Mouse (Mus musculus) gonadal fat pad, adult 2 months (tissue): Measurements from ENCODE around the gene Sbno1. TPM values are rescaled to one million over a fixed set of nuclear protein-coding genes. Genes with fewer than 3 reads are reported as not detected.
"Not testable (repeated sequence)": the region's sequence is repeated elsewhere in the genome, so short reads cannot be mapped to it uniquely, and the experiment has no call there.

Experiments
- DNase-seq: peaks from one replicate; pipeline ENCODE4 v3.0.0-alpha.2; 2012; ENCODE audit warnings: low read depth
- polyA plus RNA-seq: library from polyadenylated mRNA; depleted of rRNA; stranded (reverse); fragments of >200 nt; gene quantifications from 2 replicates; pipeline ENCODE4 v1.2.3, GENCODE M21; 2012; rRNA removed

Sbno1 gene
- polyA plus RNA-seq: 16.1 and 24.1 TPM in 2 replicates

DNA sequence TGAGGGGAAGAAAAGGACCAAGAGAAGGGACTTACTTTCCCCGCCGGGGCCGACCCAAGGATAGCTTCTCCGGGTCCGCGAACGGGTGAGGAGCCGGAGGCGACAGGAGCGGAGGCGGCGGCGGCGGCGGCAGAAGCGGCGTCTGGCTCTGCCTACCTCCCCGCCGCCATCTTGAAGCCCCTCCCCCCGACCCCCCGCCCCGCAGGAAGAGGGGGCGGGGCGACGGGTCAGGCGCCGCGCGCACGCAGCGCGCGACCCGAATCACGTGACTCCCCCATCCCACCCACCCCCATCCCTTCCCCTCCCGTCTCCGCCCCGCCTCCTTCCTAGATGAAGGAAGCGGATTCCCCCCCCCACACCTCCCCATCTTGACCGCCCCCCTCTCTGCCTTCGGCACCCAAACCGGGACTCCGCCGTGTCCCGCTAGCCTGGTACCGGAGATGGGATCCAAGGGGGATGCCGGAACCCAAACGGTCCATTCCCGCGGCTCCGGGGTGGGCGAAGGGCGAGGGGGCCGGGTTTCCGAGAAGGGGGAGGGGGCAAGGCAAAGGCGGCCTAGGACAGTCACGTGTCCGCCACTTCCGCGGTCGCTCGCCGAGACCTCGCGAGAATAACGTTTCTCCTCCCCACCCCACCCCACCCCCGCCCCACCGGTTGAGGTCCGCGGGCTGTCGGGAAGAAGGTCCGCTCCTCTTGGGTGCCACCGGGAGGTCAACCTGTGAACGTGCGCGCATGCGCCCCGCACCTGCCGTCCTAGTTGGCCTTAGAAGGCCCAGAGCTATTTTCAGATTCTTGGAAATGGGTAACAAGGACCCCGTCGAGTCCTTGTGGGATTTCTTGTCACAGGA is at the start of gene Sbno1:
Sbno1 (minus strand) TSS at position 590 of the 848 bp plus-strand sequence.
- DNase-seq: no peak

DNA sequence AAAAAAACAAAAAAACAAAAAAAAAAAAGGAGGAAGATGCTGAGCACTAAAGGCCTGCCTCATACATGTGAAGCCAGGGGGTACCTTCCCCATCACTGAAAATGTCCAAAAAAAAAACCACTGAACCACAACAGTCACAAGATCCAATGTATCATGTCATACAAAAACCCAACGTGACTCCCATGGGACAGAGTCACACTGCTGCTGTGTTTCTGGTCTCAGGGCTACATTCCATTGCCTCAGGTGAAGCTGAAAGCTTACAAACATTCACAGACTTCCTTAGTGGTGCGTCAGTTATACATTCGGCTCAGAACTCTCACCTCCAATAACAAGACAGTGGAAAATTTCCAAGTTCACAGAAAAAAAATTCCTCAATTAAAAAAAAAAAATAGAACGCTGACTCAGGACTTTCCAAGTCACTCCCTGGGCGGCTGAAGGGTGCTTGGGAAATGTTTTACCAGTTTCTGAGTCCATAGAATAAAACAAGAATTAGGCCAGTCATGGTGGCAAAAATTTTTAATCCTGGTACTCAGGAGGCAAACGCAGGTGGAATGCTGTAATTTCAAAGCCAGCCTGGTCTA is 44.9 kb upstream of the Sbno1 start:
- DNase-seq: no peak

DNA sequence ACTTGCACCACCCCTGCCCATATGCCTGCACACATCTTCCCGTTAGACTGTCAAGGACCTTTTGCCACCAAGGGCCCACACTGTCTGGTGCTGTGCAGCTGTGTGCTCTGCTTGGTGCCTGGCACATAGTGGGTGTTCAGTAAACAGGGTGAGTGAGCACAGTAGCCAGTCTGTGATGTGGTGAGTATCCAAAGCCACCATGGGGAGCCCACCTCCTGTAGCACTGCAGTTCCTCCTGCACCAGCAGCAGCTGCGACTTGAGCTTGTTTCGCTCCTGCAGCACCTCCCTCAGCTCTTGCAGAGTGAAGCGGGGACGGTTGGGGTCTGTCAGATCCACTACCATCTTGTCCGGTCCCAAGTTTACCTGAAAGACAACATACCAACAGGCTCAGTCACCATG is 43.7 kb upstream of the Sbno1 start:
- no peak for DNase-seq

DNA sequence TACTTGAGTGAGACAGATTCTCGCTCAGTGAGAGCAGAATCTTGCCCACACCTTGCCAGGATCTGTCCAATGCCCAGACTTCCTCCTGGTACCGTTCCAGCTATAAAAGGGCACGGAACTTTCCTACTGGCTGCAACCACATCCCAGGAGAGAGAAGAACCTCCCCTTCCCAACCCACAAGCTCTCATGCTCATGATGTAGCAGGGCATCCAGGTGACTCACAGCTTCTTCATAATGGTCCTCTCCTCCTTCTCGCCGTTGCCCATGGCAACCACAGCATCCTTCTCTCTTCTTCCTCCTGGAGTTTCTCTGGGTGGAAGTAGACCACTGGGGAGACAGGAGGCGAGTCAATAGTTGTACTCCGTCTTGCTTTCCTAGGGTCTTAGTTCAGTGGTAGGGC is 42.6 kb upstream of the Sbno1 start:
- DNase-seq: no peak

DNA sequence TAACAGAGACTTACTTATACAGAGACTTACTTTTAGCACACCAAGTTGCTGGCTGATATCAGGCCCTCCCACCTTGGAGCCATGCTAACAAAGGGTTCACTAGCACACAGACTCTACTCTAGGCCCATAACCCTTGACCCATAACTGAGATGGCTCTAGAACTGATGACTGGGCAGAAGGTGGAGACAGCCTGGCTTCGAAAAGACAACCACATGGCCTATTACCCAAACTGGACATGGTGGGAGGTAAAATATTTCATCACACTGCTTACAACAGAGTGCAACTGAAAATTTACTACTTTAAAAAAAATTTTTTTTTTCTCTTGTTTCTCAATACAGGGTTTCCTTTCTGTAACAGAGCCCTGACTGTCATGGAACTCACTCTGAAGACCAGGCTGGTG is 42.0 kb upstream of the Sbno1 start:
- no peak for DNase-seq

DNA sequence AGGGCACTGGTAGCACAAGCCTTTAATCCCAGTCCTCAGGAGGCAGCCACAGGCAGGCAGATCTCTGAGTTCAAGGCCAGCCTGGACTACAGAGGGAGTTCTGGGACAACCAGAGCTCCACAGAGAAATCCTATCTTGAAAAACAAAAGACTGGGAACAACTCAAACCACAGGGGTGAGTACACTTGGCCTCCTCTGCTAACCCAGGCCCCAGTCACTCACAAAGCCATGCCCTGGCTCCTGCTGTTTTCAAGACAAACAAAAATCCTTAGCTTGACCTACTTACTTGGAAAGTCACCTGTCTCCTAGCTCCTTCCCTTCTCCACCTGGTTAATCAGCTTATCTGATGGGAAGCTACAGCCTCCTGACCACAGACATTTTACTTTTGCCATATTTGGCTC is 39.1 kb upstream of the Sbno1 start:
- no peak for DNase-seq

DNA sequence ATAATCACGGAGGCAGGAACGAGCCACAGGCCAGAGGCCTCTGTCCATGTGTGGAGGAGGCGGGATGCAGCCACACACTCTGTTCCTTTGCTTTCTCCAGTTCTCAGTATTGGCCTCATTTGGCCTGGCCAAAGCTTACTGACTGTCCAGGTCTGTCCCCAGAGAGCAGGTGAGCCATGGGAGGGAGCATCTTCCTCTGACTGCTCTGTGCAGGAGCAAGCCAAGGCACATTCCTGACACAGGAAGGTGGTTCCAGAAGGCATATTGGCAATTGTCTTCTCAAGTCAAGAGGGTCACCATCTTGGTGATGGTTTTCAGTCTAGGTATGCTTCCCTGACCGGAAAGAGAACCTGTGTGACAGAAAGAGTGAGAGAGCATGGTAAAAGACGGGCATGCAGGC is 37.7 kb upstream of the Sbno1 start:
- DNase-seq: no peak

DNA sequence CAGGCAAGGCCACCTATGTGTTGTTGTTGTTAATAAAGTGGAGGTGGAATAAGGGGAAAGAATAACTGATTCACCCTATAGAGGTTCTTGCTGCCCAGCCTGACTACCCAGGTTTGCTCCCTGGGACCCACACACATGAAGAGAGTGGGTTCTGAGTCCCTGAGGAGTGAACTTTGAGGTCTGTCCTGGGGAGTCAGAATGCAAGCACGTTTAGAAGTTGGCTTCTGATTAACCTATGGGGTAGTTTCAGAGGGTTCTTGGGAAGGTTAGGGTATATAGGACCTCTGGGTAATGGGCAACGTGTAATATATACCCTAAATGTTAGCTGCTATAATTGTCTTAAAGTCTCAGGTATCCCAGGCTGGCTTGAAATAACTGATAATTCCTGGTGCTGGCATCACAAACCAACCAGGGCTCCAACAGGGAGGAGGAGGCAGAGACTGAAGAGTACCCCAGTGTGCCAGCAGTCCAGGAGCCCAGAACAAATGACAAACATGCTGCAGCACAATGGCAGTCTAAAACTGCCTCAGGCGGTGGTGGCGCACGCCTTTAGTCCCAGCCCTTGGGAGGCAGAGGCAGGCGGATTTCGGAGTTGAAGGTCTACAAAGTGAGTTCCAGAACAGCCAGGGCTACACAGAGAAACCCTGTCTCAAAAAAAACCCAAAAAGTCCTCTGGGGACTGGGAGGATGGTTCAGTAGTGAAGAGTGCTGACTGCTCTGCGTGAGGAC is 36.7 kb upstream of the Sbno1 start:
- DNase-seq: no peak

DNA sequence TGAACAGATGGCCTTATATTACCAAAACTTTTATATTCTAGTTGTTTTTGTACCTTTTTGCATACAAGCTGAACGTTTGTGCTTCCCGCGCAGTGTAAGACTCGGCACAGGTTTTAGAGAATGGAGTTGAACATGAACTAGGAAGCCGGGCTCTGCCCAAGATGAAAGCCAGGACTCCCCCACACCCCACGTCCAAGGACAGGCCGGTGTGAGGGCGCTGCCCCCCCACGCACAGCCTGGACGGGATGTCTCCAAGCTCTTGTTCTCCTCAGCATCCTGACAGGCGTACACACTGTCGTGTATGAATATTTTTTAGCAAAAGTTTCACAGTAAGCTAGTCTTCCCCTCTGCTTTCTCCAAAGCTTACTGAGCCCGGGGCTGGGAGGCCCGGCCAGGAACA is 35.1 kb upstream of the Sbno1 start:
- DNase-seq: not testable (repeated sequence)

DNA sequence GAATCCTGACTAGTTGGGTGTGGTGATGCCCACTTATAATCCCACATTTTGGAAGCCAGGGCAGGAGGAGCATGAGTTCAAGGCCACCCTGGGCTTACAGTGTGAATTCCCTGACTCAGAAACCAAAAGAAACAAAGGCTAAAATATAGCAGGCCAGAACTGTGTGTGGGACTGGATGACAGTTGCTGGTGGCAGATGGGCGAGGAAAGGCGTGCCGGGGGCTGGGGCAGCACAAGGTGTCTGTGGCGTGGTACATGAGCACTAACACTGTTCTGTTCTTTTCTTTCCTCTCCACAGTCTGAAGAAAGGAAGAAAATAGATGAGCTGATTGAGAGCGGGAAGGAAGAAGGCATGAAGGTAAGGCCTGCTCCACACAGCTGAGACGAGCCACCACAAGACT is 31.0 kb upstream of the Sbno1 start:
- DNase-seq: no peak

DNA sequence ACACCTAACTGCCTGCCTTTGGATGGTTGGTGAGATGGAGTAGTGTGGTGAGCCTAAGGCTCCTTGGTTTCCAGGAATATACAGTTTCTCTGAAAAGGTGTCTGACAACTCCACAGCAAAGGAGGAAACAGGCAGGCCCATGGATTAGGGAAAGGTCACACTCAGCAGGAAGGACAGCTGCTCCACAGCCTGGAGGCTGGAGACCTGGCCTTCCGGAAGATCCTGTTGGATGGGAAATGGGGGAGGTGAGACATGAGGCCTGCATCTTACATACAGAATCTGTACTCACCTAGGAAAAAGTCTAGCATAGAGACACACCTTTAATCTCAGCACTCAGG is 28.2 kb upstream of the Sbno1 start:
- no peak for DNase-seq

DNA sequence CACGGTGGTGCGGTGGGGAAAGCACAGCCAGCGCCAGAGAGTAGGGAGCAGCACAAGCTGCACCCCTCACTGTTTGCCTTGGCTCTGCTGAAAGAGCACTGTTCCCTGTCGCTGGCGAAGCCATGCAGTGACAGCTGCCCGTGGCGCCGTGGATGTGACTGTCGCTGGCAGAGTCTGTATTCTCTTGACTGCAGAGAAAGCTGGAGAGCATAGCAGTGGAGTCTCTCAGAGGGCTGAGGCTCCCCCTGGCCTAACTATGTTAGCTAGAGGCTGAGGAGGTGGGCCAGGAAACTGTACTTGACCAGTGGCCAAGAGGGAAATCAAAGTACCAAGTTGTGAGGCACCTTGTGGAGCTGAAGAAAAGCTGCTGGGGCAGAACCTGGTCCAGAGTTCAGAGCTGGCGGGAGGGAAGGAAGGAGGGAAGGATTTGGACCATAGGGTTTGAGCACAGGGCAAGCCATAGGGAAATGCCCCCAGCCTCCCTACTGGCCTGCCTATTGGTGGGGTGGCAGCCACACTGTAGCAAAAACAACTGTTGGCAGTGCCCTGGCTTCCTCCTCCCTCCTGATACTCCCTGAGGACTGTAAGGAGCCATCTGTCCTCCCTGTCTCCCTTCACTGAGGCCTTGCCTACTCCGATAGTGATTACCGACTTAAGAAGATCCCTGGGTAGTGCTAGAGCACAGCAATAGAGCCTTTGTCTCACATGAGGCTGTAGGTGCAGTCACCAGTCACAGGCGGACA is 27.7 kb upstream of the Sbno1 start:
- DNase-seq: no peak

DNA sequence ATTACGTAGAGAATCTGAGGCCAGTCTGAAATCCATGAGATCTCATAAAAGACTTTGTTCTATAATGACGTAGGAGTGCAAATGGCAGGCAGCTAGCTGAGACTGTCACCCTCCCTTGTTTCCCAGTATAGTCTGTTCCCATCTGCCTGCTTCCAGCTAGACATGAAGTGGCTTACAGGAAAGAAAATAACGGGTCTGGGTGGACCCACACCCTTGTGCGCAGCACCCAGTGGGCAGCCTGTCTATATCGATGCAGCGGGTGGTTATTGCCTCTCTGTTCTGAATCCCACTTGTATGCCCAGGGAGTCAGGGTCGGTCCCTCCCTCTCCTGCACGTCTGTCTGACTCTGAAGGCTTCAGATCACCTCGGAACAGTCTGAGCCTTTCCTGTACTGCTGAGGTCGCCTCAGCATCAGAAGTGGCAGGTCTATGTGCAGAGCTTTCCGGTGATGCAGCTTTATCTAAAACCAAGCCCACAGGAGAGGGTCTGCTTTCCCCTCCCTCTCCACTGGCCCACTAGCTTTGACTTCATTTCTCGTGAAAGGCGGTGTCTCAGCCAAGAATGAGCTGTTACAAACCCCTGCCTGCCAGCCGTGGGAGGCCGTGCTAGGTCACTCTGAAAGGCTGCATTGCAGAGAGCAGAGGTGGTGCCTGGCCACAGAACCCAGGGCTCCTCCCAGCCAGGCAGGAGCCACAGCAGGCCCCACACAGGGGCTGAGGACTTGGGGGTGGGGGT is 26.9 kb upstream of the Sbno1 start:
- DNase-seq: no peak

DNA sequence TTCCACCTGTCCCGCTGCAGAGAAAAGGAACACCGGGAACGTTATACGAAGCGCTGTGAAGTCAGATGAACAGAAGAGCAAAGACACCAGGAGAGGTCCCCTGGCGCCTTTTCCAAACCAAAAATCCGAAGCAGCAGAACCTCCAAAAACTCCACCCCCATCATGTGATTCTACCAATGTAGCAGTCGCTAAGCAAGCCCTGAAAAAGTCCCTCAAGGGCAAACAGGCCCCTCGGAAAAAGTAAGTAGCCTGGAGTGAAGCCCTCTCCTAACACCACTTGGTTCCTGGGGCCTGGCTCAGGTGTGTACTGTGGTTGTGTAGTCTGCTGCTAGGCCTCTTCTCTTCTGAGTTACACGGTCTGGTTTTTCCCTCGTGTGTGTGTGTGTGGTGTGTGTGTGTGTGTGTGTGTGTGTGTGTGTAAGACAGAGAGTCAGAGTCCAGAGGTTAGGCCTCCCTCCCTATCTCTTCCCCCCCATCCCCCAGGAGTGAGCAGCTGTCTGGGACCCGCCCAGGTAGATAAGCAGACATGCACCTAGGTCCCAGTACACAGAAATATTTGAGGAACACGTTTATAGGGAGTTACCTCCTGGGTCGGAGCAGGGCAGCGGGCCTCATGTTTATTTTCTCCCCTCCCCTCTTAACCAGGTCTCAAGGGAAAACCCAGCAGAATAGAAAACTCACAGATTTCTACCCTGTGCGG is 25.0 kb upstream of the Sbno1 start:
- no peak for DNase-seq

DNA sequence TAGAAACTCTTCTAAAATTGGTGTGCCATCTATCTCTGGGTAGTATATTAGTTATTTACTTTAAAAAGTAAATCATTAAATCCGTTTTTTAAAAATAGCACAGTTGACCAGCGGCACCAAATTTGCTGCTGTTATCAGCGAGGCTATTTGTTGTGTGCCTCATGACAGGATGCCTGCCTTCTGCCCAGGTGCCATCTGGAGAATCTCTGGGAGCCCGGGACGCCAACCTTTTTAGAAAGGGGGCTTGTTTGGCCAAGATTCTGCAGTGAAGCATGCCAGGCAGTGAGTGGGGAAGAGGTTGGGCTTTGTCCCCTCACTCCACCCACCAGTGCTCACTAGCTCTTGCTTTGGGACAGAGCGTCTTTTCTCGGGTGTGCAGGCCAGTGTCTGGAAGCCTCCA is 24.2 kb upstream of the Sbno1 start:
- no peak for DNase-seq

DNA sequence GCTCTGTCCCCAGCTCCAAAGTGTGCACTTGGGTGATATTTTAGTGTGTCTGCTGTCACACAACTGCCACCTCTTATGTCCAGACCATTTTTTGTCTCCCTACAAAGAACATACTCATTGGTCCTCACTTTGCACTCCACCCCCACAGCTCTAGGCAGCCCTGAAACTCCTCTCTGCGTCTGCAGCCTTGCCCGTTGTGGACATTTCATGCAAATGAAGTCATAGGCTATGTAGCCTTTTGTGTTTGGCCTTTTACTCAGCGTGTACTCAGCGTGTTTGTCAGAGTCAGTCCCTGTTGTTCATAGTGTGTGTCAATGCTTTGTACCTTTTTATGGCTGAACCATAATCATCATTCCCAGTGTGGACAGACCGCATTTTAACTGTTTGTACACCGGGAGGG is 23.7 kb upstream of the Sbno1 start:
- no peak for DNase-seq

DNA sequence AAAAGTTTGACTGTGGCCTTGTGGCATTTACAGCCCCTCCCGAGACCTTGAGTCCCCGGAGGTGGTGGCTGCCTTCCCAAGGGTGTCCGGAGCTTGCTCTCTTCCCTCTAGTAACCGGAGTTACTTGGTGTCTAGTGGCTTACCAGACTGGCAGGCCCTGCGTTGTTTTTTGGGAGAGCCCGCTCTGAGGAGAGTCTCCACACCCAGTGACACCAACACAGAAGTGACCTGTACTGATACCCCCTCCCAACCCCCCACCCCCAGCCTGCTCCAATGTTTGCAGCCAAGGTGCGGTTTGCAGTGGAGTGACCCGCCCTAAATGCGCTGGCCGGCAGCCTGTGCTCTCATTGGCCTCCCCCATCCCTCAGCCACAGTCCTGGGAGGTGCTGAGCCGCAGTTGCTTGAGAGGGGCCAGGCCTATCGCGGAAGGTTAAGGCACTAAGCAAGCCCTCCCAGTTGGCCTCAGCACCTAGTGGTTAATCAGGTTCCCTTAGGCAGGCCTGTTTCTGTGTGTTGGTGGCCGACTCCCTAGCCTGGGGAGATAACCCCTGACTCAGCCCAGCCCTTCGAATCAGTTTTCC is 20.6 kb upstream of the Sbno1 start:
- no peak for DNase-seq

DNA sequence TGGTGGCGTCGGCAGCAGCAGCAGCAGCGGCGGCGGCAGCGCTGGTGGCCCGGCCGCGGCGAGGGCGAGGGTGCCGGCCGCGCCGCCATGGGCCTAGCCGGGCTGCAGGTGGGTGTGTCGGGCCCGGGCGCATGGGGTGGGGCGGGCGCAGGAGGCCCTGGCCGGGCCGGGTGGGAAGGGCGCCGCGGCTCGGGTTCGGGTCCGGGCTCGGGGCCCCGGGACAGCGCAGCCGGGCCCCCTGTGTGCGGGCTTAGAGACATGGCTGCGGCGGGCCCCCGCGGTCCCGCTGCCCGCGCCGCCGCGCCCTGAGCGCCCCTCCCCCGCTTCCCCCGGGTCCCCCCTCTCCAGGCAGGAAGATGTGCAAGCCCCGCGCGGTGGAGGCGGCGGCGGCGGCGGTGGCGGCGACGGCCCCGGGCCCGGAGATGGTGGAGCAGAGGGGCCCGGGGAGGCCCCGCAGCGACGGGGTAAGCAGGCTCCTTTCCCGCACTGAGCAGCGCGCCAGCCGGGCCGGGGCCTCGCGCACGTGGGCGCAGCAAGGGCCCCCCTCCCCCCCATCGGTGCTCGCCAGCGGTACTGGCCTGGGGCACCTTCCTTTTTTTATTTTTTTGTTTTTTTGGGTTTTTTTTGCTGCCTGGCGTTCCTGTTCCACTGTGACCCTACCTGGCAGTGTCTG is 20.0 kb upstream of the Sbno1 start:
- DNase-seq: no peak

DNA sequence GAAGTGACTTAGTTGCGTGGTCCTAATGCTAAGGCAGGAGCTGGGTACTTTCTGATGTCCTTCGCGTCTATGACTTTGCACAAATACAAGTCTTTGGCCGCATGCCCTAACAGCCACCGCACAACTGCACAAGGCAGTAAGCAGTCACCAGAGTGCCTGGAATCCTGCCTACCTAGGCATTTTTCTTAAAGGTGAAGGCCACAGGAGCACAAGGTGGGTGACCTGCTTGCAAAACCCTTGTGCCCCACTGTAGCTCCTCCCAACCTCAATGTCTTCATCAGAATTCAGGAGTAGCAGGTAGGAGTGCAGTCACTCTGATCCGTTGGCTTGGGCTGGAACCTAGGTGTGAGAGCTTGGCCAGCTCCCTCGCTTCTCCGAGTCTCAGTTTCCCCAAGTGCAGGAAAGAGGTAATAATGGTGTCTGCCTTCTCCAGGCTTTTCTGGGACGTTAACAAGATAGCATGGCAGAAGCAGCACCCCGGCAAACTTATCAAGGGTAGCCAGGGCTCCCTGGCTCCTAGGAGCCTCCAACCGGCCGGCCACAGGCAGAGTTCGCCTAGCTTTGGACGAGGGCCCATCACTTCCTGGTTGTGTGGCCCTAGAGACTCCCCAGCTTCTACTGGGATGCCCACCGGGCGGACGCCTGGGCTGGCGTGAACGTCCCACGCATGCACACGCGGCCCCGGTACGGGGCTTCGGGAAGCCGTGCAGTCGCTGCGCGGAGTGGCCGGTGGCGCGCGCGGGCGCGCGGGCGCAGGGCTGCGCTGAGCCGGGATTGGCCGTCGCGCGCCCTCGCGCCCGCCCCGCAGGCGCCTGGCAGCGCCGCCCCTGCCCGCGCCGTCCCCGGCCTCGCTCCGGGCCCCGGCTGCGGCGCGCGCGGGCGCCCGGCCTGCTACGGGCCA is 19.1 kb upstream of the Sbno1 start:
- no peak for DNase-seq
